ENCODE assay signal across 7 mouse cellular contexts in the genomic region with DNA sequence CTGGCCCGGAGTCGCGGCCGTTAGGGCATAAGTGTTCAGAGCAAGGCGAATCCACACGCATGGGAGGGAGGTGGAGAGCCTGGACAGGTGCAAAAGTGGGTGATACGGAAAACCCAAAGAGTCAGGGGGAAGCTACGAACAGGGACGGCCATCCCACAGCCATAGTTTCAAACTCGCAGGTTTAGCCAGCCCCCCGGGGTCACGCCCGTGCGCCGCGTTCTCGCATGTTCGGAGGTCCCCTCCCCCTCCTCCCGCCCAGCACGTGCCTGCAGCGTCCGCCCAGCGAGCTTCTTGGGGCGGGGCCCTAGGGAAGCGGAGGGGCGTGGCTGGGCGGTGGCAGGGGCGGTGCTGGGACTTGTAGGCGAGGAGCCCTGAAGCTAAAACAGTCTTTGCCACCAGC. TPM values are rescaled to one million over a fixed set of nuclear protein-coding genes. Genes with fewer than 3 reads are reported as not detected.
DNase-seq lines count a peak whose midpoint lies in the region; ATAC-seq and TF ChIP-seq lines count a peak whose summit lies in the region.

No protein-coding gene starts in this region.

- DNase-seq in adrenal gland, postnatal 14 days, result peak; percentile 96
- peak; percentile 93 for DNase-seq in heart, adult 2 months
- DNase-seq in kidney, adult 8-10 months, result peak; percentile 89 to 93
- peak; percentile 92 to 96 for DNase-seq in spleen, adult 18-20 months

- H3K27me3 ChIP-seq in embryonic facial prominence, embryonic 12.5 days, result peaks cover 14% of the 10 kb centered on the region
- no peaks in the 10 kb centered on the region for H3K27me3 ChIP-seq in heart, adult 2 months (ENCODE audit: control insufficient read depth, insufficient read depth, low read length)
- H3K27me3 ChIP-seq in limb, embryonic 13.5 days, result peaks cover 20% of the 10 kb centered on the region
- peaks cover 28% of the 10 kb centered on the region for H3K27me3 ChIP-seq in midbrain, embryonic 15.5 days (replicated peaks)

- 0 out of 2 replicates have a peak, but pooled peaks have one; percentile 10 for TF ChIP-seq POLR2A in heart, adult 2 months (IDR thresholded peaks at IDR 0.05; ENCODE audit: insufficient read depth, low read depth, low read length)

- 0 out of 2 replicates have a peak, but pooled peaks have one; percentile 59 for TF ChIP-seq EP300 in heart, adult 2 months (IDR thresholded peaks at IDR 0.05; ENCODE audit: insufficient read depth, low read depth, low read length)

- no peaks in the 10 kb centered on the region; the same call in 1 of the 2 replicates for H3K79me2 ChIP-seq in heart, adult 2 months (replicated peaks; ENCODE audit: control insufficient read depth, insufficient read depth, low read length)

- peaks cover 20% of the 10 kb centered on the region for H3K36me3 ChIP-seq in embryonic facial prominence, embryonic 12.5 days
- H3K36me3 ChIP-seq in heart, adult 2 months (ENCODE audit: control insufficient read depth, insufficient read depth, low read length), result no peaks in the 10 kb centered on the region
- H3K36me3 ChIP-seq in limb, embryonic 13.5 days, result peaks cover 24% of the 10 kb centered on the region
- 0 out of 2 replicates have a peak, but pooled peaks cover 5% of the 10 kb centered on the region for H3K36me3 ChIP-seq in midbrain, embryonic 15.5 days (replicated peaks)

- under 1% methylated on average over 29 of the region's 29 CpGs for WGBS in embryonic facial prominence, embryonic 12.5 days
- under 1% methylated on average over 29 of the region's 29 CpGs for WGBS in heart, adult 2 months
- under 1% methylated on average over 29 of the region's 29 CpGs for WGBS in limb, embryonic 13.5 days
- WGBS in midbrain, embryonic 15.5 days, result 1% methylated on average over 29 of the region's 29 CpGs

- H3K4me2 ChIP-seq in embryonic facial prominence, embryonic 12.5 days (replicated peaks), result peak overlapping the region; percentile 83
- H3K4me2 ChIP-seq in limb, embryonic 13.5 days (replicated peaks), result peak overlapping the region; percentile 85
- H3K4me2 ChIP-seq in midbrain, embryonic 15.5 days, result peak overlapping the region; percentile 73

- no peak for TF ChIP-seq CTCF in heart, adult 2 months (IDR thresholded peaks at IDR 0.05)

- H3K4me1 ChIP-seq in embryonic facial prominence, embryonic 12.5 days, result peaks cover 34% of the 10 kb centered on the region
- peaks cover 11% of the 10 kb centered on the region for H3K4me1 ChIP-seq in heart, adult 2 months (ENCODE audit: control insufficient read depth, insufficient read depth, low read length)
- H3K4me1 ChIP-seq in limb, embryonic 13.5 days, result peaks cover 43% of the 10 kb centered on the region
- H3K4me1 ChIP-seq in midbrain, embryonic 15.5 days, result peaks cover 38% of the 10 kb centered on the region

- peak overlapping the region; percentile 36 for H3K4me3 ChIP-seq in embryonic facial prominence, embryonic 12.5 days
- peak overlapping the region; percentile 43 for H3K4me3 ChIP-seq in heart, adult 2 months
- H3K4me3 ChIP-seq in limb, embryonic 13.5 days, result peak overlapping the region; percentile 45
- peak overlapping the region; percentile 35 for H3K4me3 ChIP-seq in midbrain, embryonic 15.5 days

- no peak overlapping the region for H3K27ac ChIP-seq in embryonic facial prominence, embryonic 12.5 days
- H3K27ac ChIP-seq in heart, adult 2 months, result peak overlapping the region; percentile 76
- no peak overlapping the region for H3K27ac ChIP-seq in limb, embryonic 13.5 days
- H3K27ac ChIP-seq in midbrain, embryonic 15.5 days, result no peak overlapping the region

- peak overlapping the region; percentile 30 for H3K9ac ChIP-seq in embryonic facial prominence, embryonic 12.5 days
- peak overlapping the region; percentile 25 for H3K9ac ChIP-seq in heart, adult 2 months (ENCODE audit: low read depth, low read length)
- peak overlapping the region; percentile 63 for H3K9ac ChIP-seq in limb, embryonic 13.5 days
- H3K9ac ChIP-seq in midbrain, embryonic 15.5 days, result 0 out of 2 replicates have a peak overlapping the region, but pooled peaks have one; percentile 5

- peak; percentile 59 for ATAC-seq in embryonic facial prominence, embryonic 12.5 days (ENCODE audit: insufficient number of reproducible peaks, insufficient read depth, low FRiP score, low TSS enrichment)
- peak; percentile 74 for ATAC-seq in limb, embryonic 13.5 days (ENCODE audit: low FRiP score, low read depth)
- ATAC-seq in midbrain, embryonic 15.5 days (replicated peaks), result peak; percentile 22; the same call in 1 of the 2 replicates

- intact Hi-C loops in heart, adult 2 months (cut with DNase I), result loop anchor here (10.0 kb wide), 1 partner anchor 155 kb away; no protein-coding TSS in a partner anchor

- H3K9me3 ChIP-seq in embryonic facial prominence, embryonic 12.5 days, result no peaks in the 10 kb centered on the region
- H3K9me3 ChIP-seq in limb, embryonic 13.5 days, result no peaks in the 10 kb centered on the region
- no peaks in the 10 kb centered on the region for H3K9me3 ChIP-seq in midbrain, embryonic 15.5 days

RNA-seq across cellular contexts. Expression of gene Rbm38, which starts 0.5 kb away (rescaled TPM):
- 31.6 and 36.2 TPM in 2 replicates for total RNA-seq in adrenal gland, postnatal 14 days (2021)
- polyA plus RNA-seq in embryonic facial prominence, embryonic 12.5 days (2016; fragmentation: Nextera tagmentation; extraction: Ambion mirVana), result 37.9 and 39.5 TPM in 2 replicates
- total RNA-seq in heart, adult 2 months (2021), result 100 to 1,000 TPM; 173 to 203 TPM
- polyA plus RNA-seq in heart, adult 2 months (2012; rRNA removed), result 342 and 529 TPM in 2 replicates
- polyA plus RNA-seq in limb, embryonic 13.5 days (2015; fragmentation: Nextera tagmentation; extraction: Ambion mirVana), result 28.3 and 29.0 TPM in 2 replicates
- polyA plus RNA-seq in midbrain, embryonic 15.5 days (2015; fragmentation: Nextera tagmentation; extraction: Ambion mirVana), result 13.8 and 16.3 TPM in 2 replicates

RNA-seq across cellular contexts. Expression of gene Rae1, which starts 19.9 kb away (rescaled TPM):
- total RNA-seq in adrenal gland, postnatal 14 days (2021), result 55.3 and 65.0 TPM in 2 replicates
- polyA plus RNA-seq in embryonic facial prominence, embryonic 12.5 days (2016; fragmentation: Nextera tagmentation; extraction: Ambion mirVana), result 150 and 155 TPM in 2 replicates
- total RNA-seq in heart, adult 2 months (2021), result 10 to 100 TPM; 22.8 to 23.0 TPM
- polyA plus RNA-seq in heart, adult 2 months (2012; rRNA removed), result 27.8 and 44.8 TPM in 2 replicates
- 148 and 155 TPM in 2 replicates for polyA plus RNA-seq in limb, embryonic 13.5 days (2015; fragmentation: Nextera tagmentation; extraction: Ambion mirVana)
- polyA plus RNA-seq in midbrain, embryonic 15.5 days (2015; fragmentation: Nextera tagmentation; extraction: Ambion mirVana), result 118 and 126 TPM in 2 replicates

RNA-seq across cellular contexts. Expression of gene Spo11, which starts 42.3 kb away (rescaled TPM):
- total RNA-seq in adrenal gland, postnatal 14 days (2021), result not detected in 2 replicates
- 1.2 and 2.9 TPM in 2 replicates for polyA plus RNA-seq in embryonic facial prominence, embryonic 12.5 days (2016; fragmentation: Nextera tagmentation; extraction: Ambion mirVana)
- total RNA-seq in heart, adult 2 months (2021), result not detected
- 0.14 TPM in 1 of 2 replicates, not detected in the other for polyA plus RNA-seq in heart, adult 2 months (2012; rRNA removed)
- polyA plus RNA-seq in limb, embryonic 13.5 days (2015; fragmentation: Nextera tagmentation; extraction: Ambion mirVana), result 1.4 and 1.5 TPM in 2 replicates
- polyA plus RNA-seq in midbrain, embryonic 15.5 days (2015; fragmentation: Nextera tagmentation; extraction: Ambion mirVana), result 1.4 TPM in 2 replicates

Comparison
In these comparisons a context has a peak if more than half of its experiments do, and no peak if none do; other contexts are left out.
1. ATAC-seq: peak in every context shown above with its lines; median percentile 74 in limb, embryonic 13.5 days; 59 in embryonic facial prominence, embryonic 12.5 days; 22 in midbrain, embryonic 15.5 days.
2. H3K9ac ChIP-seq: peak in every context shown above with its lines; median percentile 63 in limb, embryonic 13.5 days; 30 in embryonic facial prominence, embryonic 12.5 days; 25 in heart, adult 2 months; 5 in midbrain, embryonic 15.5 days.